Mouse (Mus musculus) ES-Bruce4 (cell line): ENCODE data around the gene Moxd2. TPM values are rescaled to one million over a fixed set of nuclear protein-coding genes. Genes with fewer than 3 reads are reported as not detected.

ENCODE experiments used
- H3K27ac ChIP-seq: 2 replicates; pipeline ENCODE4 v1.5.1; 2012; ENCODE audit warnings: low read length, inconsistent platforms; ENCODE audit not compliant: insufficient read depth
- H3K27me3 ChIP-seq: 2 replicates; pipeline ENCODE4 v1.6.1; 2012; ENCODE audit warnings: mild to moderate bottlenecking, low read length, inconsistent platforms; ENCODE audit not compliant: control insufficient read depth, poor library complexity, insufficient read depth, severe bottlenecking
- H3K36me3 ChIP-seq: 2 replicates; pipeline ENCODE4 v1.6.1; 2012; ENCODE audit warnings: inconsistent platforms, mild to moderate bottlenecking, low read length, moderate library complexity; ENCODE audit not compliant: control insufficient read depth, poor library complexity, insufficient read depth, severe bottlenecking
- H3K4me1 ChIP-seq: one replicate; pipeline ENCODE4 v1.8.1; 2011; ENCODE audit warnings: low read length; ENCODE audit not compliant: control insufficient read depth, insufficient read depth
- H3K4me3 ChIP-seq: 2 replicates; pipeline ENCODE4 v1.5.1; 2011; ENCODE audit warnings: low read depth, mild to moderate bottlenecking, low read length
- H3K9ac ChIP-seq: 2 replicates; pipeline ENCODE4 v1.6.1; 2012; ENCODE audit warnings: low read depth, mild to moderate bottlenecking, inconsistent platforms; ENCODE audit not compliant: poor library complexity, severe bottlenecking
- H3K9me3 ChIP-seq: replicated peaks from 2 replicates; pipeline ENCODE4 v1.6.1; 2012; ENCODE audit warnings: mild to moderate bottlenecking, low read length, inconsistent platforms; ENCODE audit not compliant: control insufficient read depth, poor library complexity, insufficient read depth, severe bottlenecking
- CTCF ChIP-seq: IDR thresholded peaks from one replicate; pipeline ENCODE4 v1.8.1; 2011; ENCODE audit warnings: low read depth, low read length
- EP300 ChIP-seq: IDR thresholded peaks from 2 replicates; pipeline ENCODE4 v1.6.1; 2011; ENCODE audit warnings: low read depth, low read length; ENCODE audit not compliant: insufficient read depth
- POLR2A ChIP-seq: IDR thresholded peaks from one replicate; pipeline ENCODE4 v1.8.1; 2011; ENCODE audit warnings: low read length; ENCODE audit not compliant: insufficient read depth
- polyA plus RNA-seq: library from polyadenylated mRNA; stranded (reverse); fragments of >200 nt; gene quantifications from 2 replicates; pipeline ENCODE4 v1.2.4, GENCODE M21; 2011; ENCODE audit warnings: low read depth; ENCODE audit not compliant: missing spikeins, insufficient read depth, insufficient read length

Gene Moxd2
- not detected in 2 replicates for polyA plus RNA-seq

GRCm38 (mm10) chr6:40887394-40887793, at the start of gene Moxd2:
TSS of gene Moxd2 (minus strand) at chr6:40887494.
- no peak within 1 kb of the TSS for H3K9ac ChIP-seq
- no peaks in the 10 kb centered on the region for H3K4me1 ChIP-seq
- no peaks in the 10 kb centered on the region for H3K9me3 ChIP-seq
- H3K27ac ChIP-seq: no peak within 1 kb of the TSS
- TF ChIP-seq CTCF (no peak), EP300 (no peak), POLR2A (no peak)
- no peaks in the 10 kb centered on the region; the same call in 1 of the 2 replicates for H3K27me3 ChIP-seq
- no peaks in the 10 kb centered on the region for H3K36me3 ChIP-seq
- H3K4me3 ChIP-seq: no peak within 1 kb of the TSS

- H3K27ac ChIP-seq: no peak overlapping the region
- no peak for TF ChIP-seq EP300
- no peak for TF ChIP-seq POLR2A
- no peak for TF ChIP-seq CTCF
- no peak overlapping the region for H3K4me3 ChIP-seq
- no peak overlapping the region for H3K9ac ChIP-seq
- H3K36me3 ChIP-seq: no peaks in the 10 kb centered on the region
- H3K27me3 ChIP-seq: no peaks in the 10 kb centered on the region
- H3K4me1 ChIP-seq: no peaks in the 10 kb centered on the region
- no peaks in the 10 kb centered on the region for H3K9me3 ChIP-seq
Observed at GRCm38 (mm10) chr6:40919954-40920353, 32.7 kb upstream of the Moxd2 start.

GRCm38 (mm10) chr6:40900287-40900686, 13.0 kb upstream of the Moxd2 start, which contains the start of gene Prss58:
TSS of gene Prss58 (minus strand) at chr6:40900387.
- no peak within 1 kb of the TSS for H3K27ac ChIP-seq
- no peaks in the 10 kb centered on the region for H3K9me3 ChIP-seq
- H3K27me3 ChIP-seq: no peaks in the 10 kb centered on the region; the same call in 1 of the 2 replicates
- TF ChIP-seq POLR2A (no peak), EP300 (no peak), CTCF (no peak)
- no peaks in the 10 kb centered on the region for H3K4me1 ChIP-seq
- H3K4me3 ChIP-seq: no peak within 1 kb of the TSS
- no peak within 1 kb of the TSS for H3K9ac ChIP-seq
- H3K36me3 ChIP-seq: no peaks in the 10 kb centered on the region

- TF ChIP-seq CTCF: no peak
- TF ChIP-seq POLR2A: no peak
- no peak for TF ChIP-seq EP300
- Histone ChIP-seq H3K4me3 (no peak overlapping the region), H3K9me3 (no peaks in the 10 kb centered on the region), H3K27ac (no peak overlapping the region), H3K9ac (no peak overlapping the region), H3K27me3 (no peaks in the 10 kb centered on the region; the same call in 1 of the 2 replicates), H3K36me3 (no peaks in the 10 kb centered on the region), H3K4me1 (no peaks in the 10 kb centered on the region)
Observed at GRCm38 (mm10) chr6:40894716-40895115, 7.4 kb upstream of the Moxd2 start.

- H3K27ac ChIP-seq: no peak overlapping the region
- H3K36me3 ChIP-seq: no peaks in the 10 kb centered on the region
- no peak overlapping the region for H3K9ac ChIP-seq
- no peaks in the 10 kb centered on the region for H3K9me3 ChIP-seq
- no peaks in the 10 kb centered on the region for H3K4me1 ChIP-seq
- no peaks in the 10 kb centered on the region; the same call in 1 of the 2 replicates for H3K27me3 ChIP-seq
- no peak for TF ChIP-seq EP300
- peak; percentile 29 for TF ChIP-seq CTCF
- H3K4me3 ChIP-seq: no peak overlapping the region
Observed at GRCm38 (mm10) chr6:40893577-40893976, 6.3 kb upstream of the Moxd2 start.

GRCm38 (mm10) chr6:40891754-40892153, 4.5 kb upstream of the Moxd2 start:
- TF ChIP-seq POLR2A: no peak
- TF ChIP-seq EP300: no peak
- no peak for TF ChIP-seq CTCF

More at GRCm38 (mm10) chr6:40891754-40892153, 4.5 kb upstream of the Moxd2 start:
- H3K27ac ChIP-seq: no peak overlapping the region
- H3K9me3 ChIP-seq: no peaks in the 10 kb centered on the region
- H3K4me1 ChIP-seq: no peaks in the 10 kb centered on the region
- H3K27me3 ChIP-seq: no peaks in the 10 kb centered on the region; the same call in none of the 2 replicates
- H3K36me3 ChIP-seq: no peaks in the 10 kb centered on the region
- H3K9ac ChIP-seq: no peak overlapping the region
- no peak overlapping the region for H3K4me3 ChIP-seq
